In genomic region chr8:120078080-120078479, GRCm38 (mm10) we compare ENCODE assay signal across 8 mouse cellular contexts. TPM values are rescaled to one million over a fixed set of nuclear protein-coding genes. Genes with fewer than 3 reads are reported as not detected.
DNase-seq lines count a peak whose midpoint lies in the region; ATAC-seq and TF ChIP-seq lines count a peak whose summit lies in the region.

No protein-coding gene starts in this region.

- intact Hi-C loops in heart, postnatal 25 days (cut with DNase I): loop anchor here (2.0 to 5.0 kb wide), 2 partner anchors 133 to 296 kb away; no protein-coding TSS in a partner anchor

- DNase-seq in ES-CJ7 (ENCODE audit: low read depth, low spot score): peak; percentile 84
- DNase-seq in heart, postnatal 25 days (ENCODE audit: low spot score): peak; percentile 41
- peak; percentile 75 to 86 for DNase-seq in layer of hippocampus, postnatal 10 days (ENCODE audit: low spot score in 2 of 2)
- peak; percentile 92 for DNase-seq in right cerebral cortex, postnatal 14 days
- peak; percentile 37 for DNase-seq in urinary bladder, postnatal 10 days (ENCODE audit: low spot score)

- 0 out of 2 replicates have a peak, but pooled peaks have one; percentile 61 for ATAC-seq in erythroblast, adult 5-6 weeks (replicated peaks; ENCODE audit: low FRiP score, poor library complexity, severe bottlenecking)
- peak; percentile 86 for ATAC-seq in megakaryocyte progenitor cell, adult 5-6 weeks (replicated peaks; ENCODE audit: poor library complexity)

- 15% methylated on average over 10 of the region's 10 CpGs for WGBS in bone marrow, adult 2 months

- peak; percentile 74 for TF ChIP-seq CTCF in bone marrow, adult 2 months (IDR thresholded peaks at IDR 0.05; ENCODE audit: control insufficient read depth, insufficient read depth, low read length)

- no peak for TF ChIP-seq POLR2A in bone marrow, adult 2 months (IDR thresholded peaks at IDR 0.05; ENCODE audit: borderline replicate concordance, control insufficient read depth, low read depth, low read length)

- no peak overlapping the region for H3K4me3 ChIP-seq in bone marrow, adult 2 months (replicated peaks; ENCODE audit: control insufficient read depth, low read depth, low read length)

- H3K4me1 ChIP-seq in bone marrow, adult 2 months (ENCODE audit: control insufficient read depth, insufficient read depth, low read length): peaks cover 2% of the 10 kb centered on the region; the same call in 1 of the 2 replicates

- no peak overlapping the region for H3K27ac ChIP-seq in bone marrow, adult 2 months (ENCODE audit: control insufficient read depth, insufficient read depth, low read depth, low read length, poor library complexity)

RNA-seq across cellular contexts. Expression of gene Zdhhc7, which starts 23.2 kb away (rescaled TPM):
- polyA plus RNA-seq in bone marrow, adult 2 months (2011; ENCODE audit: insufficient read depth, insufficient read length, low replicate concordance, missing spikeins): 8.6 and 18.7 TPM in 2 replicates
- 0.38 and 5.4 TPM in 2 replicates for total RNA-seq in erythroblast, adult 5-6 weeks (2015; ENCODE audit: low replicate concordance)
- total RNA-seq in erythroblast, adult 5-6 weeks (2017; ENCODE audit: low replicate concordance): 8.0 and 9.2 TPM in 2 replicates
- total RNA-seq in heart, postnatal 25 days (2021): 10 to 100 TPM; 35.4 to 36.4 TPM
- total RNA-seq in layer of hippocampus, postnatal 10 days (2021): 10 to 100 TPM; 37.7 to 40.4 TPM
- 10.5 and 11.1 TPM in 2 replicates for total RNA-seq in megakaryocyte progenitor cell, adult 5-6 weeks (2015)
- 19.4 and 24.7 TPM in 2 replicates for total RNA-seq in megakaryocyte progenitor cell, adult 5-6 weeks (2017)

RNA-seq across cellular contexts. Expression of gene 6430548M08Rik, which starts 35.9 kb away (rescaled TPM):
- polyA plus RNA-seq in bone marrow, adult 2 months (2011; ENCODE audit: insufficient read depth, insufficient read length, low replicate concordance, missing spikeins): 30.4 and 78.7 TPM in 2 replicates
- total RNA-seq in erythroblast, adult 5-6 weeks (2015; ENCODE audit: low replicate concordance): 10.0 and 11.0 TPM in 2 replicates
- 16.4 and 23.5 TPM in 2 replicates for total RNA-seq in erythroblast, adult 5-6 weeks (2017; ENCODE audit: low replicate concordance)
- total RNA-seq in heart, postnatal 25 days (2021): 10 to 100 TPM; 11.5 to 16.7 TPM
- 10 to 100 TPM; 76.5 to 86.8 TPM for total RNA-seq in layer of hippocampus, postnatal 10 days (2021)
- total RNA-seq in megakaryocyte progenitor cell, adult 5-6 weeks (2015): 1.8 and 3.5 TPM in 2 replicates
- 4.5 and 4.6 TPM in 2 replicates for total RNA-seq in megakaryocyte progenitor cell, adult 5-6 weeks (2017)

Comparison
In these comparisons a context has a peak if more than half of its experiments do, and no peak if none do; other contexts are left out.
1. DNase-seq: peak in every context shown above with its lines; median percentile 92 in right cerebral cortex, postnatal 14 days; 84 in ES-CJ7; 80 in layer of hippocampus, postnatal 10 days; 41 in heart, postnatal 25 days; 37 in urinary bladder, postnatal 10 days.